Mouse (Mus musculus): ENCODE data around the gene Ptges.

GRCm38 (mm10) chr2:30920216-30920615 lies 9.4 kb downstream of the Ptges start:
- no peak for TF ChIP-seq POLR2A (IDR thresholded peaks at IDR 0.05; ENCODE audit: low read depth, low read length)
- no peak for TF ChIP-seq CTCF (IDR thresholded peaks at IDR 0.05; ENCODE audit: borderline replicate concordance, insufficient read depth, low read length)
